Mouse (Mus musculus): Measurements from ENCODE around the gene Hoxb7.

The Hoxb7 gene

GRCm38 (mm10) chr11:96316696-96317607, 30.5 kb downstream of the Hoxb7 start:
- DNase-seq (ENCODE audit: low spot score): no peak

GRCm38 (mm10) chr11:96317608-96318367, 31.4 kb downstream of the Hoxb7 start, which contains the start of gene Hoxb4:
Hoxb4 (plus strand) TSS chr11:96318267.
- DNase-seq (ENCODE audit: low spot score): no peak

GRCm38 (mm10) chr11:96318368-96319070, 32.1 kb downstream of the Hoxb7 start:
- DNase-seq (ENCODE audit: low spot score): no peak

- no peak for DNase-seq (ENCODE audit: low spot score)
Observed at GRCm38 (mm10) chr11:96319071-96319902, 32.9 kb downstream of the Hoxb7 start.

GRCm38 (mm10) chr11:96319910-96320309, 33.5 kb downstream of the Hoxb7 start:
- DNase-seq (ENCODE audit: low spot score): no peak

- no peak for DNase-seq (ENCODE audit: low spot score)
Observed at GRCm38 (mm10) chr11:96320688-96321087, 34.3 kb downstream of the Hoxb7 start.

GRCm38 (mm10) chr11:96321846-96322245, 35.4 kb downstream of the Hoxb7 start:
- DNase-seq (ENCODE audit: low spot score): no peak

- no peak for DNase-seq (ENCODE audit: low spot score)
Observed at GRCm38 (mm10) chr11:96322738-96323137, 36.3 kb downstream of the Hoxb7 start.

GRCm38 (mm10) chr11:96323154-96323553, 36.7 kb downstream of the Hoxb7 start, which contains the start of gene Hoxb3:
Hoxb3 (plus strand) TSS chr11:96323326.
- DNase-seq (ENCODE audit: low spot score): no peak

GRCm38 (mm10) chr11:96324125-96324524, 37.7 kb downstream of the Hoxb7 start:
- no peak for DNase-seq (ENCODE audit: low spot score)

- DNase-seq (ENCODE audit: low spot score): no peak
Observed at GRCm38 (mm10) chr11:96324965-96325364, 38.5 kb downstream of the Hoxb7 start.

GRCm38 (mm10) chr11:96325747-96326212, 39.4 kb downstream of the Hoxb7 start:
- DNase-seq (ENCODE audit: low spot score): no peak

- no peak for DNase-seq (ENCODE audit: low spot score)
Observed at GRCm38 (mm10) chr11:96326705-96327104, 40.3 kb downstream of the Hoxb7 start.

GRCm38 (mm10) chr11:96327122-96327521, 40.7 kb downstream of the Hoxb7 start:
- DNase-seq (ENCODE audit: low spot score): no peak

- no peak for DNase-seq (ENCODE audit: low spot score)
Observed at GRCm38 (mm10) chr11:96327750-96328149, 41.3 kb downstream of the Hoxb7 start.

GRCm38 (mm10) chr11:96328605-96329004, 42.2 kb downstream of the Hoxb7 start:
- DNase-seq (ENCODE audit: low spot score): no peak

GRCm38 (mm10) chr11:96332105-96332504, 45.7 kb downstream of the Hoxb7 start:
- DNase-seq (ENCODE audit: low spot score): no peak

GRCm38 (mm10) chr11:96332618-96333032, 46.2 kb downstream of the Hoxb7 start:
- DNase-seq (ENCODE audit: low spot score): no peak

GRCm38 (mm10) chr11:96333241-96334001, 47.0 kb downstream of the Hoxb7 start:
- no peak for DNase-seq (ENCODE audit: low spot score)

- no peak for DNase-seq (ENCODE audit: low spot score)
Observed at GRCm38 (mm10) chr11:96334002-96334364, 47.6 kb downstream of the Hoxb7 start.

All from layer of hippocampus, adult 11-12 months (tissue).